Mouse (Mus musculus): ENCODE data around the gene Tas2r119.

The Tas2r119 gene

GRCm38 (mm10) chr15:32192948-32193347 lies 15.9 kb downstream of the Tas2r119 start:
- TF ChIP-seq GATA4 (IDR thresholded peaks at IDR 0.05; ENCODE audit: insufficient replicate concordance, low read length): no peak

- no peak for TF ChIP-seq GATA4 (IDR thresholded peaks at IDR 0.05; ENCODE audit: insufficient replicate concordance, low read length)
Measured at GRCm38 (mm10) chr15:32198076-32198475, 21.0 kb downstream of the Tas2r119 start.

- no peak for TF ChIP-seq GATA4 (IDR thresholded peaks at IDR 0.05; ENCODE audit: insufficient replicate concordance, low read length)
Measured at GRCm38 (mm10) chr15:32198561-32198960, 21.5 kb downstream of the Tas2r119 start.

GRCm38 (mm10) chr15:32203242-32203641 lies 26.2 kb downstream of the Tas2r119 start:
- TF ChIP-seq GATA4 (IDR thresholded peaks at IDR 0.05; ENCODE audit: insufficient replicate concordance, low read length): no peak

- no peak for TF ChIP-seq GATA4 (IDR thresholded peaks at IDR 0.05; ENCODE audit: insufficient replicate concordance, low read length)
Measured at GRCm38 (mm10) chr15:32204908-32205307, 27.8 kb downstream of the Tas2r119 start.

GRCm38 (mm10) chr15:32223028-32223427 lies 45.9 kb downstream of the Tas2r119 start:
- TF ChIP-seq GATA4 (IDR thresholded peaks at IDR 0.05; ENCODE audit: insufficient replicate concordance, low read length): no peak

GRCm38 (mm10) chr15:32225394-32225793 lies 48.3 kb downstream of the Tas2r119 start:
- no peak for TF ChIP-seq GATA4 (IDR thresholded peaks at IDR 0.05; ENCODE audit: insufficient replicate concordance, low read length)

- TF ChIP-seq GATA4 (IDR thresholded peaks at IDR 0.05; ENCODE audit: insufficient replicate concordance, low read length): no peak
Measured at GRCm38 (mm10) chr15:32226381-32226780, 49.3 kb downstream of the Tas2r119 start.

GRCm38 (mm10) chr15:32226888-32227395 lies 49.9 kb downstream of the Tas2r119 start:
- TF ChIP-seq GATA4 (IDR thresholded peaks at IDR 0.05; ENCODE audit: insufficient replicate concordance, low read length): no peak
